Mouse (Mus musculus) cerebellum, adult 11 months (tissue): ENCODE data around the gene Wt1.

Experiments used
- DNase-seq: peaks from one replicate; pipeline ENCODE4 v3.0.0; 2022

Gene Wt1

DNA sequence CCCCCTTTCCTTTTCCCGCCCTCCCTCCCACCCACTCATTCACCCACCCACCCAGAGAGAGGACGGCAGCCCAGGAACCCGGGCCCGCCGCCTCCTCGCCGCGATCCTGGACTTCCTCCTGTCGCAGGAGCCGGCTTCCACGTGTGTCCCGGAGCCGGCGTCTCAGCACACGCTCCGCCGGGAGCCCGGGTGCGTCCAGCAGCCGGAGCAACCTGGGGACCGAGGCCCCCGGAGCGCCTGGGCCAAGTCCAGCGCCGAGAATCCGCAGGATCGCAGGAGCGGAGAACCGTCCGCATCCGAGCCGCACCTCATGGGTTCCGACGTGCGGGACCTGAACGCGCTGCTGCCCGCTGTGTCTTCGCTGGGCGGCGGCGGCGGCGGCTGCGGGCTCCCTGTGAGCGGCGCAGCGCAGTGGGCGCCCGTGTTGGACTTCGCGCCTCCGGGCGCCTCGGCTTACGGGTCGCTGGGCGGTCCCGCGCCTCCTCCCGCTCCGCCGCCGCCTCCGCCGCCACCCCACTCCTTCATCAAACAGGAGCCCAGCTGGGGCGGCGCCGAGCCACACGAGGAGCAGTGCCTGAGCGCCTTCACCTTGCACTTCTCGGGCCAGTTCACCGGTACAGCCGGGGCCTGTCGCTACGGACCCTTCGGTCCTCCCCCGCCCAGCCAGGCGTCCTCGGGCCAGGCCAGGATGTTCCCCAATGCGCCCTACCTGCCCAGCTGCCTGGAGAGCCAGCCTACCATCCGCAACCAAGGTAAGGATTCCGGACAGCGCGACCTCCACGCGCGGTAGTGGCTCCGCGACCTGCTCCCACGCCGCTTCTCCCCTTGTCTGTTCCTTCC is 582 bp downstream of the Wt1 start:
- no peak for DNase-seq

DNA sequence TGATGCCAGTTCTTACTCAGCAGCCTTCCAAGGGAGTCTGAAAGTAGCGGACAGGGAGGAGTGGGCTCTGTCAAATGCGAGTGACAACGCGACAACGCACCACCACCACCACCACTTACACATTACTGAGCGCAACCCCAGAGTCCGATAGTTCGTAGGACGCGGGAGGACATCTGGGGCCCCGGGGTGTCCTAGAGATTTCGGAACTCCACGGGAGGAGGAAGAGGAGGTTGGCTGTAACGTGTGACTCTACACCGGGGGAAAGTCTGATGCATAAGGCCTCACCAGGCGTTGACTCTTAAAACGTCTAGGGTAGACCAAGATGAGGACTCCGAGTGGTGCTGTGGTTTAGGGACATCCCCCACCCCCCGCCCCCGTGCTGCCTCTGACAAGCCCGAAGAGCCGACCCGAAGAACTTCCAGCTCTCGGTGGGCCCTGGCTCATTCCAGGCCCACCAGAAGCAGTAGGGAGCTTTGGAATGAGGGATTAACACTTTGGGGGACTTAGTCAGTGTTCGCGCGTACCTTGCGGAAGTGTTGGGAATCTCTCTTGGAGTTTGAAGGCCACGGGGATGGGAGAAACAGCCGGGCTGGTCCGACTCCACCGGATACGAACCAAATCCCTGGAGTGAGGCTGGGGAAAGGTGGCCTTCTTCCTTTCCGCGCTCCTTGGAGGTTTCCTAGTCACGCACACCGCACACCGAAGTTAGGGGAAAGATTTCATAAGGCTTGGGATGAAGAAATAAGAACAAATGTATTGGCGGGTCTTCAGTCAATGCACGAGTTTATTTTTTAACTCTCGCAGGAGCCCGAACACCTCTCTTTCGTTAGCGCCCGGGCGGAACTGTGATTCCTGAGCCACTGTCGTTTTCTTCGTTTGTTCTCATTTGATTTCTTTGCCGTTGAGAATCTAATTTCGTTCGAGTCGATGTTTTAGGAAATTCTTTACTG is 1.5 kb downstream of the Wt1 start:
- no peak for DNase-seq

GRCm38 (mm10) chr2:105128564-105128963 is 2.2 kb downstream of the Wt1 start:
- DNase-seq, result no peak

- no peak for DNase-seq
Measured at GRCm38 (mm10) chr2:105130351-105131060, 4.2 kb downstream of the Wt1 start.

- DNase-seq, result no peak
Measured at GRCm38 (mm10) chr2:105131061-105131810, 4.9 kb downstream of the Wt1 start.

GRCm38 (mm10) chr2:105131811-105132100 is 5.4 kb downstream of the Wt1 start:
- DNase-seq, result no peak

DNA sequence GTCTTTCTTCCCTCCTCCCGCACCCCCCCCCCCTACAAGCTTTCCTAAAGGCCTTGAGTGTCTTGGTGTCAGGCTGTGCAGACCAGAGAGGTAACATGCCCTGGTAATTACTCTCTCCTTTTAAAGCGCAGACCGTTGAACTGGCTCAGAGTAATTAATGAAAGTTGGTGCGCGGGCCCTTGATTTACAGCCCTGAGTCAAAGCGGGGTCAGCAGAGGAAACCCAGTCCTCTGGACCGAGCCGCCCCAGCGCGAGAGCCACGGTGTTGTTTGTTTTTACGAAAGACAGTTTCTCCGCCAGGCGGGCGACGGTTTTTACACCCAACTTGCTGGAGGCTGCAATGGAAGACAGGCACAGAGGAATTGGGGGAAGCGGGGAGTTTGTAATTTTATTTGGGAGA is 6.0 kb downstream of the Wt1 start:
- no peak for DNase-seq

GRCm38 (mm10) chr2:105132933-105133795 is 6.8 kb downstream of the Wt1 start:
- no peak for DNase-seq

- DNase-seq, result no peak
Measured at GRCm38 (mm10) chr2:105134296-105134695, 8.0 kb downstream of the Wt1 start.

DNA sequence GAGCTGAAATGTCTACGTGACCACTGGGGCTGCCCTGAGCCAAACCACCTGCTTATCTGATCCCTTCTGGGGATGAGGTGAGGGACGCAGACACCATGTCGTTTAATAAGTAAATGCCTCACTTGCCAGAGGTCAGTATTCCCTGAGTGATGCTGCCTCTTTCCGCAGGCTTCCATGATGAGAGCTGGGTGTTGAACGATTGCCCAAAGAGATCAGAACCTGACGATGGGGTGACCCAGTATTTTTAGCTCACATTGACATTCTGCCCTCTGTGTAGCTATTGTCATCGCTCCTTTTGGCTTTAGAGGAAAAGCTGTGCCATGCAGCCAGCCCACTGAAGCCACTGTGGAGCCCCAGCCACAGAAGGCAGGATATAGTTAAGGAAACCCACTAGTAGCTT is 13.1 kb downstream of the Wt1 start:
- no peak for DNase-seq

- DNase-seq, result no peak
Measured at GRCm38 (mm10) chr2:105141371-105141770, 15.0 kb downstream of the Wt1 start.

GRCm38 (mm10) chr2:105143731-105144130 is 17.4 kb downstream of the Wt1 start:
- DNase-seq, result no peak

DNA sequence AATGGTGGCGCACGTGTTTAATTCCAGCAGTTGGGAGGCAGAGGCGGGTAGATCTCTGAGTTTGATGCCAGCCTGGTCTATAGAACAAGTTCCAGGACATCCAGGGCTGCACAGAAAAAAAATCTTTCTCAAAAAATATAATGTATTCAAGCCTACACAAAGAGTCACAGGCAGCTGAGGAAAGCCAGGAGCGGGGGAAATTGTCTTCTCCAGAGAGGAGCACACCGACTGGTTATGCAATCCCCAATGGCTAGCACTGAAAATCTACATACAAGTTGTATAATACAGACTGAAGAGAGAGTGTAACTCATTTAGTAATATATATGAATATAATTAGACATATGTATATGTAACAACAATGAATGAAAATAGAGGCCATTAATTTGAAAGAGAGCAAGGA is 25.2 kb downstream of the Wt1 start:
- DNase-seq, result no peak

- DNase-seq, result no peak
Measured at GRCm38 (mm10) chr2:105153046-105153445, 26.7 kb downstream of the Wt1 start.

- DNase-seq, result no peak
Measured at GRCm38 (mm10) chr2:105160949-105161348, 34.6 kb downstream of the Wt1 start.

GRCm38 (mm10) chr2:105162763-105163162 is 36.4 kb downstream of the Wt1 start:
- no peak for DNase-seq

DNA sequence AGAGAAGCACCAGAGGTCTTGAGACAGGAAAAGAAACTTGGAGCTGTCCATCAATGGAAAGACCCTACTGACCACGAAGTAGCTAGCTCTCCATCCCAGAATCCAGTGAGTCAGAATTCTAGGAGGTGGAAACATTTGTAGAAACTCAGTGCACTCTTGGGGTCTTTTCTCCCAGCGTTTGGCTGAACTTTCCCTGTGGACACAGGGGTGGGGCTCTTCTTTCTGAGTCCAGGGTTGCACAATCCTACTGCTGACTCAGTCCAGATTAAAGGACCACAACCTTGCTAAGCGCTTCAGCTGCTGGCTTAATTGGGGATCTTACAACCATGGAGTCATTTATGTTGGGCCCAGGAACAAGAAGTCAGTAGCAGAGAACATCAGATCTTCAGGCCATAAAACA is 41.8 kb downstream of the Wt1 start:
- no peak for DNase-seq

- DNase-seq, result no peak
Measured at GRCm38 (mm10) chr2:105174254-105174653, 47.9 kb downstream of the Wt1 start.

DNA sequence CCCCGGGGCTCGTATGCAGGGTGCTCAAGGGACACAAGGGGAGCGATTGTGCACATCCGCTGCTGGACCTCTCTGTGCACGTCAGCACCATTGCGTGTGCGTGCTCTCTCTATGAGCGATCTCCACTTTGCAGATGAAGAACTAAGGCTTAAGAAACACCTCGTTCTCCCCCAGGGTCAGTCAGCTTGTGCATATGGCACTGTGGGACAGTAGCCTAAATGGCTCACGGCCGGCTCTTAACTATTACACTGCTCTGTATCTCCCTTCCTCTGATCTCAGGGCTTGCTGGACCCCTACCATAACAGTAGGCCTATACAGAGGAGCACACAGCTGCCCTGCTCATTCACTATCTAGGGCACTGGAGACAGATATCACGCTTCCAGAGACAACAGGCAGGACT is 52.5 kb downstream of the Wt1 start:
- DNase-seq, result no peak

- no peak for DNase-seq
Measured at GRCm38 (mm10) chr2:105182501-105182900, 56.2 kb downstream of the Wt1 start.

DNA sequence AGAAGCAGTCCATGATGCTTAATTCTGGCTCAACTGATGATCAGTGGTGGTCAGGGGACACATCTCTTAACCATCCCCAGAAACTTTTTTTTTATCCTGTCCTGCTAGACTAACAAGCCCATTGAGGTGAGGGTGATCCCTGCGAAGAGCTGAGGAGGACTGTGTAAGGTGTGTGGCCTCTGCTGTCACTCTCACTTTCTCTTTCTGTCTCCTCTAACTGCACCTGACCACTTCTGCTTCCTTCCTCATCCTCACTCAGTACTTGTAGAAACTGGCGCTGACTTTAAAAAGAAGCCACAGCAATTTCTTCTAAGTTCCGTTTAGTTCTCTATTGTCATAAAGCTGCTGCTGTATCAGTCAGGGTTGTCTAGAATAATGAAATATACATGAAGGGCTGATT is 58.8 kb downstream of the Wt1 start:
- DNase-seq, result no peak
